Mouse (Mus musculus) heart, embryonic 14.5 days (tissue): ENCODE measurements around the gene Pex5l. TPM values are rescaled to one million over a fixed set of nuclear protein-coding genes. Genes with fewer than 3 reads are reported as not detected.

ENCODE experiments used
- ATAC-seq: fragments of 200-750 bp; cut with Nextera tagmentation; 2 replicates; pipeline ENCODE4 v1.8.0; 2017; ENCODE audit warnings: low read depth, moderate TSS enrichment; ENCODE audit not compliant: insufficient number of reproducible peaks, insufficient read depth, low FRiP score
- H3K27ac ChIP-seq, 2 experiments: fragments of 200-500 bp in 1 of 2; fragments of 300-500 bp in 1 of 2; sonication (generic) in 1 of 2; replicated peaks in 1 of 2; 2 replicates each; pipeline ENCODE4 v1.5.1; 2012 to 2014; ENCODE audit warnings: low read depth in 2 of 2, low read length in 2 of 2, control low read depth in 1 of 2, mild to moderate bottlenecking in 1 of 2, mixed read lengths in 1 of 2; ENCODE audit not compliant: control insufficient read depth in 1 of 2, insufficient read depth in 1 of 2
- H3K27me3 ChIP-seq: fragments of 300-500 bp; sonication (generic); 2 replicates; pipeline ENCODE4 v1.6.1; 2014; ENCODE audit warnings: mild to moderate bottlenecking, low read length, control low read depth; ENCODE audit not compliant: control insufficient read depth, insufficient read depth
- H3K36me3 ChIP-seq: fragments of 300-500 bp; sonication (generic); 2 replicates; pipeline ENCODE4 v1.6.1; 2014; ENCODE audit warnings: mild to moderate bottlenecking, control low read depth, low read length, mixed read lengths; ENCODE audit not compliant: control insufficient read depth, insufficient read depth
- H3K4me1 ChIP-seq, 2 experiments: fragments of 200-500 bp in 1 of 2; fragments of 300-500 bp in 1 of 2; sonication (generic) in 1 of 2; 2 replicates each; pipeline ENCODE4 v1.6.1; 2012 to 2014; ENCODE audit warnings: low read length in 2 of 2, control low read depth in 1 of 2, mixed read lengths in 1 of 2; ENCODE audit not compliant: control insufficient read depth in 2 of 2, insufficient read depth in 2 of 2
- H3K4me2 ChIP-seq: fragments of 300-500 bp; sonication (generic); 2 replicates; pipeline ENCODE4 v1.6.1; 2014; ENCODE audit warnings: mild to moderate bottlenecking, low read length
- H3K4me3 ChIP-seq, 2 experiments: fragments of 200-500 bp in 1 of 2; fragments of 300-500 bp in 1 of 2; sonication (generic) in 1 of 2; 2 replicates each; pipeline ENCODE4 v1.5.1; 2012 to 2014; ENCODE audit warnings: low read length in 2 of 2, mild to moderate bottlenecking in 2 of 2, control low read depth in 1 of 2, low read depth in 1 of 2, moderate library complexity in 1 of 2; ENCODE audit not compliant: control insufficient read depth in 1 of 2, insufficient read depth in 1 of 2
- H3K9ac ChIP-seq: fragments of 300-500 bp; sonication (generic); 2 replicates; pipeline ENCODE4 v1.6.1; 2014; ENCODE audit warnings: mild to moderate bottlenecking, low read length
- H3K9me3 ChIP-seq: fragments of 300-500 bp; sonication (generic); 2 replicates; pipeline ENCODE4 v1.6.1; 2016; ENCODE audit warnings: low read length, control low read depth; ENCODE audit not compliant: control insufficient read depth
- WGBS: fragments of 180-500 bp; shearing (Covaris S2); extraction: QIAGEN DNeasy Blood & Tissue Kit; methylation state at CpG from one replicate; pipeline ENCODE4 v1.1.7; 2014; 5-methylcytosine and 5-hydroxymethylcytosine counted together
- polyA plus RNA-seq: library from polyadenylated mRNA; unstranded; fragments of >200 nt; fragmentation: Nextera tagmentation; extraction: Ambion mirVana; gene quantifications from 2 replicates; pipeline ENCODE4 v1.2.1, GENCODE M21; 2014

The Pex5l gene
- polyA plus RNA-seq, 1 experiment from 2014 or later, result 0.23 TPM

GRCm38 (mm10) chr3:32939802-32940501, 203.1 kb downstream of the Pex5l start:
- H3K36me3 ChIP-seq, result peaks cover 19% of the 10 kb centered on the region; the same call in 1 of the 2 replicates
- no peak overlapping the region for H3K9ac ChIP-seq
- WGBS, result 62% methylated on average over 8 of the region's 8 CpGs
- H3K27ac ChIP-seq, result no peak overlapping the region
- no peaks in the 10 kb centered on the region for H3K9me3 ChIP-seq
- no peak overlapping the region for H3K4me2 ChIP-seq
- H3K27me3 ChIP-seq, result no peaks in the 10 kb centered on the region
- no peak for ATAC-seq
- H3K4me1 ChIP-seq, result peaks cover 6 to 10% of the 10 kb centered on the region in 2 experiments; a peak in 3 of 4 replicates
- H3K4me3 ChIP-seq, result no peak overlapping the region

GRCm38 (mm10) chr3:32924168-32924567, 218.9 kb downstream of the Pex5l start:
- no peaks in the 10 kb centered on the region for H3K4me1 ChIP-seq
- no peak for ATAC-seq
- no peaks in the 10 kb centered on the region for H3K27me3 ChIP-seq
- no peak overlapping the region for H3K9ac ChIP-seq
- WGBS, result 88% methylated on average over 6 of the region's 6 CpGs
- no peak overlapping the region for H3K27ac ChIP-seq
- H3K4me3 ChIP-seq, result no peak overlapping the region
- H3K9me3 ChIP-seq, result peaks cover 6% of the 10 kb centered on the region; the same call in 1 of the 2 replicates
- peaks cover 96% of the 10 kb centered on the region for H3K36me3 ChIP-seq
- H3K4me2 ChIP-seq, result no peak overlapping the region

- Histone ChIP-seq H3K4me2 (no peak overlapping the region), H3K4me3 (no peak overlapping the region), H3K9ac (peak overlapping the region; percentile 30; the same call in 1 of the 2 replicates), H3K27ac (peak overlapping the region in 1 of 2 experiments; percentile 26; a peak in 1 of 4 replicates), H3K9me3 (no peaks in the 10 kb centered on the region), H3K36me3 (peaks cover 60% of the 10 kb centered on the region), H3K27me3 (no peaks in the 10 kb centered on the region), H3K4me1 (peaks cover 18 to 44% of the 10 kb centered on the region in 2 experiments)
- no peak for ATAC-seq
- WGBS, result 43% methylated on average over 7 of the region's 7 CpGs
Measured at GRCm38 (mm10) chr3:32910071-32910551, 232.9 kb downstream of the Pex5l start.

GRCm38 (mm10) chr3:32908400-32908799, 234.6 kb downstream of the Pex5l start:
- ATAC-seq, result peak; percentile 82
- Histone ChIP-seq H3K9me3 (no peaks in the 10 kb centered on the region), H3K4me3 (no peak overlapping the region), H3K4me1 (peaks cover 22 to 52% of the 10 kb centered on the region in 2 experiments), H3K4me2 (peak overlapping the region; percentile 31; the same call in 1 of the 2 replicates), H3K27me3 (no peaks in the 10 kb centered on the region), H3K36me3 (peaks cover 49% of the 10 kb centered on the region), H3K9ac (no peak overlapping the region), H3K27ac (peak overlapping the region; percentile 92 to 93)
- WGBS, result 14% methylated on average over 3 of the region's 3 CpGs

GRCm38 (mm10) chr3:32905850-32906779, 236.9 kb downstream of the Pex5l start:
- Histone ChIP-seq H3K27ac (peak overlapping the region; percentile 12 to 92), H3K4me1 (peaks cover 22 to 55% of the 10 kb centered on the region in 2 experiments), H3K4me3 (no peak overlapping the region), H3K4me2 (no peak overlapping the region), H3K36me3 (peaks cover 45% of the 10 kb centered on the region), H3K9me3 (no peaks in the 10 kb centered on the region), H3K27me3 (no peaks in the 10 kb centered on the region), H3K9ac (no peak overlapping the region)
- ATAC-seq, result no peak
- 59% methylated on average over 8 of the region's 8 CpGs for WGBS

- Histone ChIP-seq H3K27ac (peak overlapping the region; percentile 16 to 92; a peak in 1 of 4 replicates), H3K4me1 (peaks cover 22 to 44% of the 10 kb centered on the region in 2 experiments)
Measured at GRCm38 (mm10) chr3:32904599-32904998, 238.4 kb downstream of the Pex5l start.

GRCm38 (mm10) chr3:32903462-32903861, 239.6 kb downstream of the Pex5l start:
- ATAC-seq, result no peak
- no peak overlapping the region for H3K27ac ChIP-seq
- H3K4me3 ChIP-seq, result no peak overlapping the region
- peaks cover 18 to 35% of the 10 kb centered on the region in 2 experiments for H3K4me1 ChIP-seq
- H3K36me3 ChIP-seq, result peaks cover 62% of the 10 kb centered on the region
- no peak overlapping the region for H3K9ac ChIP-seq
- no peaks in the 10 kb centered on the region for H3K27me3 ChIP-seq
- WGBS, result 35% methylated on average over 4 of the region's 4 CpGs
- no peaks in the 10 kb centered on the region for H3K9me3 ChIP-seq
- no peak overlapping the region for H3K4me2 ChIP-seq

More at GRCm38 (mm10) chr3:32904599-32904998, 238.4 kb downstream of the Pex5l start:
- WGBS, result 68% methylated on average over 1 of the region's 1 CpGs
- no peak for ATAC-seq
- H3K9me3 ChIP-seq, result no peaks in the 10 kb centered on the region
- H3K36me3 ChIP-seq, result peaks cover 52% of the 10 kb centered on the region
- no peak overlapping the region for H3K4me3 ChIP-seq
- H3K27me3 ChIP-seq, result no peaks in the 10 kb centered on the region
- no peak overlapping the region for H3K9ac ChIP-seq
- H3K4me2 ChIP-seq, result no peak overlapping the region
